Mouse (Mus musculus) CD4-positive helper T cell, adult 2 months (primary cell): ENCODE results near the gene Il4.

ENCODE experiments used
- DNase-seq: peaks from one replicate; pipeline ENCODE4 v3.0.0-alpha.2; 2012; ENCODE audit warnings: low read depth, missing footprints, low spot score

The Il4 gene

DNA sequence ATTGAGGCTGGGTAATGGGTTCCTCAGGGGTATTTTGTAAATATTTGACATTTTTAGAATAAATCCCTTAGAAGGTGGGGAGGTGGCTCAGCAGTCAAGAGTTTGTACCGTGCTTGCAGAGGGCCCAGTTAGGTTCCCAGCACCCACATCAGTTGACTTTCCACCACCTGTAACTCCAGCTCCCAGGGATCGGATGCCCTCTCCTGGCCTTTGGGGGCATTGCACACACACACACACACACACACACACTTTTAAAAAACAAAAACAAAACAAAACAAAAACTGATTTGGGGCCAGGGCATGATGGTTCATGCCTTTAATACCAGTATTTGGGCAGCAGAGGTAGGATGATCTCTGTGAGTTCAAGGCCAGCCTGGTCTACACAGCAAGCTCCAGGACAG, 5.7 kb upstream of the Il4 start:
- no peak for DNase-seq

DNA sequence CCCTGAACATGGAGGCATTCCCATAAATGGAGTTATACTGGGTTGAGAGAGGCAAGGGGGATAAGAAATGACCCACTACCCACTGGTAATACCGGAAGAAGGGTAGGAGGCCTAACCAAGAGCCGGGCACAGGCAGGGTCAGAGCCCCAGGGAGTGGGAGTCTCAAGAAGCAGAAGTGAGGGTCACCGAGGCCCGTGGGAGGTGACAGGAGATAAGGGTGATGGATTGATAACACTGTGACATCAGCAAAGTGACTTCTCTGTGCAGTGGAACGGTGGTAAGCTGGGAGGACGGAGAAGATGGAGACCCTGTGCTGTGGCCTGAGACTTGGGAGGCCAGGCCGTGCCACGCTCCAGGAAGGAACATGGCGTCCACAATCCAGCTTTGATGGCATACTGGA, 5.1 kb upstream of the Il4 start:
- DNase-seq = no peak

DNA sequence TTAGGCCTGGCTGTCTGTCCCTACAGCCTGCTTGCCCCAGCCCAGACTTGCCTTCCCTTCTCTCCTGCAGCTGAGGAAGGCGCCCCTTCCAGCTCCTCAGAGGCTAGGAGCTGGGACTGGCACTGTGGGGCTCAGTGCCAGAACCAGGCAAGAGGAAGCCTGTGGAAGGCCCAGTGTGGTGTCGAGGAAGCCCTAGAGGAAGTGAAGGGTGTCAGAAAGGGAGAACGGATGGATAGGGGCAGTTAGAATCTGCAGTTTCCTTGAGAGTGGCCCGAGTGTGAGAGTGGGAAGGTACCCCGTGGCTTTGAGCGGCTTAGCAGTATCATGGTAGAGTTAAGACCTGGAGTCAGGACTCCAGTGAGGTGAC, 4.0 kb upstream of the Il4 start:
- DNase-seq = no peak

DNA sequence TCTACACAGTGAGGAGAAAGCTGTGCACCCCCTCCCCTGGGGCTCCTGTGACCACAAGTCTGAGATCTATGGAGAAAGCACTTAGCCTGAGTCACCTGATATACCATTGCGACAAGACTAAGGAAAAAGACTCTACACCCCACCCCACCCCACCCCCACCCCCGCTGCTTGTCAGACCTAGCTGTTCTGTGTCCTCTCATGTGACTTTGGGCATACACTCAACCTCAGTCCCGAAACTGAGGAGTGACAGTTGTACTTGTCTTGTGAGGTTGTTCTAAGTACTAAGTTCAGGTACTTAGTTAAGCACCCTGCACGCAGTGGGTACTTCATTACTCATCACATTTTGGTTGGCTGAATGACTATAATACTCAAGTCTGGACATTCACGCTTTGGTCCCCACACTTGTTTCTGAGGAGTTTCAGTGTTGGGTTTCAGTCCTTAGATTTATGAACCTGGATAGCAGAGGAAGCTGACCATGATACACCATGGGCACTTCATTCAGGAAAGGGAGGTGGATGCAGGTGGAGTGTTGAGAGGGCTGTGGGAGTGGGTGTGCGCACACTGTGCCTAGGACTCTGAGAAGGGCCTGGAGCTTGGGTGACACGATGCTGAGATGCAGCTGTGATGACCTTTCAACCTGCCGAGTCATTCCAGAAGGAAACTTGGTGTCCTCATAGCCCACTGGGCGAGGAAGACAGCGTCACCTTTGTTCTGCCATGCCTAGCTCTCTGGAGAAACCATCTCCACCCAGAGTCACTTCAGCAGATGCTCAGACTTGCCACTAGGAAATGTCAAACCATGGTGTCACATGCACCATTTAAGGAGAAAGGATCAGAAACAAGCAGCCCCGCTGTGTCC, 3.3 kb upstream of the Il4 start:
- no peak for DNase-seq

DNA sequence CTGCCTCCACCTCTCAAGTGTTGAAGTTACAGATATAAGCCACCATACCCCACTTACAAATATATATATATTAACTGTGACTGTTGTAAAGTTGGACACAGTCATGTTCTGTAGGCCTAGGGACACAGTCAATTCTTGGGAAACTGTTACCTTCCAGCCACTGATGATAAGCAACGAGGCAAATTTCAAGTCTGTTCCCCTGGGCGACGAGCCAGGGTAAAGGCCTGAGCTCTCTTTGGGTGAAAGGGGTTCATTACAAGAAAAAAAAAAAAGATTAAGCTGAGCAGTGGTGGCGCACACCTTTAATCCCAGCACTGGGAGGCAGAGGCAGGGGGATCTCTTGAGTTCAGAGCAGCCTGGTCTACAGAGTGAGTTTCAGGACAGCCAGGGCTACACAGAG, 1.6 kb upstream of the Il4 start:
- DNase-seq = no peak

DNA sequence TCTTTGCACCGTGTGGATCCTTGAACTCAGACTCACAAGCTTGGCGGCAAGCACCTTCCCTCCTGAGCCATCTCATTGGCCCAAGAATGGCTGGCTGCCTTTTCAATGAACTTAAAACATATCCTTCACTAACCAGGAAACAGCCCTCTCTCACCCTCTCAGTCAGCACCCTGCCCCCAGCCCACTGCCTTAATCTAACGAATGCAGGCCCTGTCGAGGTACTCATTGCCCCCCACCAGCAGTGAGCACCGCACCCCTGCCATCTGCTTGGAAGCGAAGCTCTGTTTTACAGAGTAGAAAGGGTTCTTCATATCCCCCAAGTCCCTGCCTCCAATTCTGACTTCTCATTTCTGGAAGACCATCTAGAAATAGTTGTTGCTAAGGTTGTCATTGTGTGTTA, 959 bp upstream of the Il4 start:
- no peak for DNase-seq

DNA sequence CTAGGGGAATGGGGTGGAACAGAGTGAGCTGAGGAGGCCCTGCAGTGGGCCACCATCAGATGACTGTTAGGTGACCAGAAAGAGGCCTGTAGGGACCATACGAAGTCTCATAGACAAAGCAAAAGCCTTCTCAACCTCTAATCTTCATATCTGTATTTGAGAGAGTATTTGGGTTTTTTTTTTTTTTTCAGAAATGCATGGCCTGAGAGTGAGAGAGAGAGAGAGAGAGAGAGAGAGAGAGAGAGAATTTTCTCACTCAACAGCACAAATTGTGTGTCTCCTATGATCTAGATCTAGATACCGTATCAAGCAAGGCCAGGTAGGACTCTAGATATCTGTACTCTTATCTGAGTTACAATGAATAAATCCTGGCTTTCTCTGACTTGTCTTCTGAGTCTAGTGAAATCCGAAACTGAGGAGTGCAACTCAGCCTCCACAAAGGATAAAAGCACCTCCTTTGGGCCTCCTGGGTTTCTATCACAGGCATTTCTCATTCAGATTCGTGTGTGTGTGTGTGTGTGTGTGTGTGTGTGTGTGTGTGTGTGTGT, 833 bp downstream of the Il4 start:
- DNase-seq = peak; percentile 42

DNA sequence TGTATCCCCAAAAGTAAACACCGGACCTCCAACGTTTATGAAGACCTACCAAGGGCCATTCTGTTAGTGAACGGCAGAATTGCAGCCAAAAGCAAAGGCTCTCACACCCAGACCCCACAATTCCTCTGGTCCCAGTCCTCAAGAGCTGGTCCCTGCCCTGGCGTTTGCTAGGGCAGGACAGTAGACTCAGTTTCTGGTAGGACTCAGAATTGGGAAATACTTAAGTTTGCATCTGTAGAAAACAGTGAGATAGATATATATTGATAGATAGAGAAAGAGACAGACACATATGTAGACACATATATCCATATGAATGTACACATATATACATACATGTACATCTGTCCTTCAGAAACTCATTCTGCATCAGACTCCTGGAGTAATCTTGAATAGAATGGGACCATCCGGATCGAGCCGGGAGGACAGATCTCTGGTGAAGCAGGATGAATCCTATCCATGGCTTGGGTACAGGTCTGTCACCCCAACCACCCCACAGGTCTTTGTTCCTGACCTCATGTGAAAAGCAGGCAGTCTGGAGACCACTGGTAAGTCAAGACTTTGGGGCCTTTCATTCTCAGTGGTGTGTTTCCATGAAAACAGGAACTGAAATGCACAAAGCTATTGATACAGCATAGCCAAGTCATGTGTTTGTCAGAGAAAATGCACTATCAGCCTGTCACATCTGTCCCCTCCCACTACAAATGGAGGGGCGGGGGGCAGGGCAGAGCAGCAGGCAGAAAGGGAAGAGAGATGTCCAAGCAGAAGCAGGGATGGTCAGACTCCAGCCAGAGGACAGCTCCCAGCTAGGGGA, 1.5 kb downstream of the Il4 start:
- peak; percentile 74 for DNase-seq

DNA sequence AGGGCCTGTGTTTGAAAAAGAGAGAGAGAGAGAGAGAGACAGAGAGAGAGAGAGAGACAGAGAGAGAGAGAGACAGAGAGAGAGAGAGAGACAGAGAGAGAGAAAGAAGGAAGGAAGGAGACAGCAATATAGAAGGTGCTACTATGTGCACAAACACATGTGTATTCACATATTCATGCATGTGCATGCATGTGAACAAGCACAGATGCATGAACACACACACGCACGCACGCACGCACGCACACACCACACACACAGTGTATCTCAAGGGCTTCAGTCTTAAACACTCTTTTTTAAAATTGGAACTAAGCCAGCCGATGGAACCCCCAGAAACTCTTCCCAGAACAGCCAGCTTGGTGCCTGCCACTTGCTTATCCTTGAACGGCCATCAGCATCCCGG, 2.9 kb downstream of the Il4 start:
- DNase-seq = no peak

DNA sequence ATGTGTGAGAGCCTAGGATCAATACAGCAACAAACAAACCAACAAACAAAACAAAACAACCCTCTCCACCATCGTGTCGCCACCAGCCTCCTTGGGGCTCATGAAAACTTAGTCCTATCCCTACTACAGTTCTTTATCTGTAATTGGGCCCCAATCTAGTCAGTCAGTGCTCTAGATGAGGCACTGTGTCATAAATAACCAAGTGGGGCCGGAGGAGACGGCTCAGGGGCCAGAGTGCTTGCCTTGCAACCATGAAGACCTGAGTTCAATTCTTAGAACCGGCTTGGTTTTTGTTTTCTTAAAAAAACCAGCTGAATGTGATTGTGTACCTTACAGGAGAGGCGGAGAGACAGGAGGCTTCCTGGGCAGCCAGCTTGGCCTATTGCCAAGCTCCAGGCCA, 3.3 kb downstream of the Il4 start:
- no peak for DNase-seq

DNA sequence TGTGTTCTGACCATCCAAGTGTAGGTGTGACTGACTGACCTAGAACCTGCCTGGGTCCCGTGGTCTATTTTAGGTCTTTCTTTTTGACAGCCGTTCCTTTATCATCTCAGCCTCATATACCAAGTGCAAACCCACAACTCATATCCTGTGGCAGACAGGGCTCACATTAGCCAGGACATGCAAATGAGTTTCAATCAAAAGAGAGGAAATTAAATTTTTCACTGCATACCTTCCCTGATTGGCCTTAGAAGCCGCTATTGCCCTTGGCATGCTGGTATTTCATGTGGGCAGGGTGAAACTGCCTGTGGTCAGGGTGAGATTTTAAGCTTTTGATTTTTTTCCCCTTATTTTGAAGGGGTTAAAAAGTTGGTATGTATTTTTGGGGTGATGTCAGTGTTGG, 8.8 kb downstream of the Il4 start:
- peak; percentile 66 for DNase-seq

DNA sequence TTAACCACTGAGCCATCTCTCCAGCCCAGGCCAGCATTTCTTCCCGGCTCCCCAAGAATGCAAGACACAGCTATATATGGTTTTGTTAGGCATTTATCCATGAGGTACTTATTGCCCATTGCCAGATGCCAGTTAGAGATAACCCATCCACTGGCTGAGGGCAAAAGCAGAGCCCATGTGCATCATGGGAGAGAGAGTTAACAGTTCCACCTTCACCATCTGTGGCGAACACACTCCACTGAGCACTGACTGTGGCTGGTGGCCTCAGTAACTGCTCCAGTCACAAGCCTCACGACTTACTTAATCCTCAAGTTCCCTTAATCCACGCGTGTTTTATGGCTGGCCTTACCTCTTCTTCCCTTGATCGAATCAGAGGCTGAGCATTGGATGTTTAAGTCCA, 9.2 kb downstream of the Il4 start:
- DNase-seq = peak; percentile 39

DNA sequence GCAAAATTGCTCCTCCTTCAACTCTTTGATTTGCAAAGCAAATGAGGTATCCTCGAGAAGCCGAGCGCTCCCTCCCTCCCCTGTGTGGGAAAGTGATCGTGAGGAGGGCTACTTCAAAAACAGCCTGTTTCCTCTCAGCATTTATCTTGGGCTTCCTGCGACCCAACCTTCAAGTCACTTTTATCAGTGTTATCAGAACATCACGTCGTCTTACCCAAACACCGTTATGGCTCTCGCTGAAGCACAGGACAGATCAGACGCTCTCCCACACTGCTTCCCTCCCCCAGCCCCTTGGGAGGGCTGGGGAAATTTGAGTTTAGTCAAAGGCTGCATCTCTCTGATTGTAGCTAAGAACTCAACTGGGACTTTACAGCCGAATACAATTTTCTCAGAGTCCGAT, 12.9 kb downstream of the Il4 start:
- DNase-seq = peak; percentile 79

DNA sequence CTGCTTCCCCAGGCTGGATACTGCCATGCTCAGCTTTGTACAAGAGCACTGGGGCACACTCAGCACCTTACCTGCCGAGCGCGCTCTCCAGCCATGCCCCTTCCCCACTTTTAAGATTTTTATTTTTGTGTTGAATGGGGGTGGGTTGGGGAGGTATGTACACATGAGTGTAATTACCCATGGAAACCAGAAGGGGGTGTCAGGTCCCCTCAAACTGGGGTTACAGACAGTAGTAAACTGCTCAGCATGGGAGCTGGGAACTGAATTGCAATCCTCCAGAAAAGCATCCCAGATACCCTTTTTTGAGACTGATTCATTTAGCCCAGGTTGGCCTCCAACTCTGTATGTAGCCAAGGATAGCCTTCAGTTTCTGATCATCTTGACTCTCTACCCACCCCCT, 13.5 kb downstream of the Il4 start:
- no peak for DNase-seq

DNA sequence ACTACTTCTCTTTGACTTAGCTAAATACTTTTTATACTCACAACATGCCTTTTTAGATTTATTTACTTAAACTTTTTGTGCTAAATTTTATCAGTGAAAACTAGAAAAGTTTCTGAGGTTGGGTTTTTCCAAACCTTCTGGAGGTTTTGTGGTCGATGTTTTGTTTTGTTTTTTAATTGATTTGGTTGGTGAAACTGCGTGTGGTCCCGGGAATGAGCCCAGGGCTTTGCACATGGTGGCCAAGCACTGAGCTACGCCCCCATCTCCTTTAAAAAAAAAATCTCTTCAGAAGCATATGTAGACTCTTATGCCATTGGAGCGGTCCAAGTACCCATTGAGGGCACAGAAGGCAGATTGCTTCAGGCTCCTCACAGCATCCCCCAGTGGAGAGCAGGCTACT, 27.4 kb downstream of the Il4 start:
- DNase-seq = peak; percentile 51

DNA sequence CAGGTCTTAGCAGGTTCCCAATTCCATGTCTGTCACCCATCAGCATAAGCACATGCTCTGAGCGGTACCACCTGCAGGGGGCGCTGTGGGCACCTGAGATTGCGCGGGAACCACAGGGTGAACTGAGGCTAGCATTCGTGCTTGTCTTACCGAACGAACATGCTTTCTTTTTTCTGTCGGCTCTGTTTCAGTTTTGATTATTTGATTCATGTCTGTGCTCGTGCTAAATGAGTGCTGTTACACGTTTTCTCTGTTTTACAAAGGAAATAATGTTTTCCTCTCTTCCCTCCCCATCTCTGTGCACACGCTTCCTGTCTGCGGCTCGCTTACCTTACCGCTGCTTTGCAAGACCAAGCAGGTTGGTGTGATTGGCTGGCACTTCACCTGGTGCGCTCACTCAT, 28.1 kb downstream of the Il4 start:
- peak; percentile 79 for DNase-seq

DNA sequence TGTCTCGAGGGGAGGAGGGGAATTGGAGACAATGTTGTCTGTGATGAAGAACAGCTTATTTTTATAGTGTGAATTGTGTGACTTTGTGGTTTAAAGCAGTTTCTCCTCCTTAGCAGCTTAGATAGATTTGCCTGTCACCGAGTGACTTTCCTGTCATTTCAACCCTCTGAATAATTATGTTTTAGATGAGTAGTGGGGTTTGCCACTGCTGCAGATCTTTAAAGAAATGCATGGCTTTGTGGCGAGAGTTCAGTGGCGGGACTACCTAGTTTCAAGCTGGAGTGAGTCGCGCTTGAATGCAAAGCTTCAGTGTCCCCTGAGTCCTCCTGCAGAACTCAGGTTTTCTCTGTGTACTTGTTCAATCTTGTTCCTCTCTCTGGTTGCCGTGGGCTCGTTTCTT, 30.2 kb downstream of the Il4 start:
- no peak for DNase-seq

DNA sequence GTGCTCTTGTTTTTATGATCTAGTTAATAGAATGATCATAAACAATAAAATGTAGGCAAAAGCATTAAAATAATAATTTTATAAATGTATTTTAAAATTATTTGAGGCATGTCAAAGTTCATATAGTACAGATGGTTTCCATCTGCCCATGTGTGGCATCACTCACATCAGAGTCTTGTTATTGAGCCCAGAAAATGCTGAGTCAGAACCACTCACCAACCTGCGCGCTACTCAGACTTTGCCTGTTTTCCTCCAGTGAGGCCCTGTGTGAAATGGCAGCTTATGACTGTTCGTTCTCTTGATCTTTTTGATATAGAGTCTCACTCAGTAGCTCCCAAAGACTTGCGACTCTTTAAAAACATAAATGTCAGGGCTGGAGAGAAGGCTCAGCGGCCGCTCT, 33.0 kb downstream of the Il4 start:
- DNase-seq = no peak

DNA sequence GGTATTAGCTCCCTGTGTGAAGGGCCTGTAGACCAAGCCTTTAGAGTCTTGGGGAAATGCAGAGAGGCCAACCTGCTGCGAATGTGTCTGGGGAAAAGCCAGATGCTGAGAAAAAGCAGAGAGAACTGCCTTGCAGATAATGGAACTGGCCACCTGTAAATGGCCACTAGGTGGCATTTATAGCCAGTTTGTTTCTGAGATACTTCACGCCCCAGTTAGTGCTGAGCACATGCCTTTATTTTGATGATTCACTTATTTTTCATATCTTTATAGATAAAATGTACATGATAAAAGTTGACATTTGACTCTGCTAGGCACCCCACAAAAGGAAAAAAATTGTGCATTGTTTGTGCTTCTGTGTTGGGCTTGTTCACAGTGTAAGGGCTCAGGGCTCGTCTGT, 33.6 kb downstream of the Il4 start:
- DNase-seq = peak; percentile 48

DNA sequence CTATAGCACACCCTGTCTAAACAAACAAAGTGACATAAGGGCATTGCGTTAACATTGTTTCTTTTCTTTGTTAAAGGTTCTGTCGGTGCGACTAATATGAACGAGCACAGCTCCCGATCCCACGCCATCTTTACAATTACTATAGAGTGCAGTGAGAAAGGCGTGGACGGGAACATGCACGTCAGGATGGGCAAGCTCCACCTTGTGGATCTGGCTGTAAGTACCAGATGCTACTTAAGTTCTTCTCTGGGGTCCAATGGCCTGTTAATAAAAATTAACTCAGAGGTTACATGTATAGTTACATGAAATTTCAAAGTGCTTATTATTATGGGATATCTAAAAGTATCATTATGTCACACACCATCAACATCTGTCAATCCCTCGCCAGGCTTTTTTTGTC, 35.3 kb downstream of the Il4 start:
- no peak for DNase-seq

DNA sequence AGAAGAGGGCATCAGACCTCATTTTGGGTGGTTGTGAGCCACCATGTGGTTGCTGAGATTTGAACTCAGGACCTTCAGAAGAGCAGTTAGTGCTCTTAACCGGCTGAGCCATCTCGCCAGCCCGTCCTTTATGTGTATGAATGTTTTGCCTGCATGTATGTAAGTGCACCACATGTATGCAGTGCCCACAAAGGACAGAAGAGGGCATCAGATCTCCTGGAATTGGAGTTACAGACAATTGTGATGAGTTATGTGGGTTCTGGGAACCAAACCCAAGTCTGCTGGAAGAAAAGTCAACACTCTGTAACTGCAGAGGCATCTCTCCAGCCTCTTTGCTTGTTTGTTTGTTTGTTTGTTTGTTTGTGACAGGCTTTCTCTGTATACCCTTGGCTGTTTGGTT, 37.9 kb downstream of the Il4 start:
- DNase-seq = no peak

DNA sequence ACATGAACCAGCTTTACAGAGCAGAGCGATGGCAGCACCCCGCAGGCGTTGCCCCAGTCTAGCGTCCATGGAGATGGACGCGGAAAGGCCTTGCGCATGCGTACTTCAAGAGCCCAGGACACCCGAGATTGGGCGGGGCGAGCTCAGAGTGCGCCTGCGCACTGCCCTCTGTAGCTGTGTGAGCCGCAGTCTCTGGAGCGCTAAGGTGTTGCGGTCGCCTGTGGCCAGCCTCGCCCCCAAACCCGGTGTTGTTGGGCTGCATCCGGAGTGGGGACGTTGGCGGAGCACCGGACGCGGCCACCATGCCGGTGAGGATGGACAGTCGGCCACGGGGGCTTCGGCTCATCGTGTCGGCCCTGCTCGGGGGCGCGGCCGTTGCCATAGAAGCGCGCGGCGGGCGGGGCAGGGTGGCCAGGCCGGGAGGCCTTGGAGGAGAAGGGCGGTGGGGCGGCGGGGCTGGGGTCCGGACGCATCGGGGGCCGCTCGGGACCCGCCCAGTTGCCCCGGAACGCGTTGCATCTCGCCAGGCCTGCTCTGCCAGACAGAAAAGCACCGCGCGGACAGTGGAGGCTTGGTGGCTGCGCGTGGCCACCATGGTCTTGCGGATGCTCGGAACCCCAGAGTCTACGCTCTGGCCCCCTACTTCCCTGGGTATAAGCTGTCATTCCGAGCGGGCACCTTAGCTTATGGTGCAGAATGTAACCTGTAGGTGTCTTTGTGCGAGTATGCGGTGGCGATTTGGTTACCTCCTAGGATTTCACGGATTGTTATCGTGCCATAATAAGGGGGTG, 51.0 kb downstream of the Il4 start, which contains the start of gene Kif3a:
Gene Kif3a (plus strand): TSS at position 156 of the 791 bp plus-strand sequence.
- peak; percentile 94 for DNase-seq
